Mouse (Mus musculus) liver, embryonic 14.5 days (tissue): Measurements from ENCODE around the gene Gramd4.

Source experiments
- CTCF ChIP-seq: IDR thresholded peaks from 2 replicates; pipeline ENCODE4 v1.5.1; 2016; ENCODE audit warnings: antibody characterized with exemption, low read depth, control low read depth
- EP300 ChIP-seq: IDR thresholded peaks from 2 replicates; pipeline ENCODE4 v1.6.1; 2016; ENCODE audit warnings: antibody characterized with exemption, low read depth

- TF ChIP-seq EP300 (no peak), CTCF (no peak)
These were observed 33.9 kb downstream of the Gramd4 start for GRCm38 (mm10) chr15:86091201-86091997.
